Mouse (Mus musculus): ENCODE data around the gene Gm20765. TPM values are rescaled to one million over a fixed set of nuclear protein-coding genes. Genes with fewer than 3 reads are reported as not detected.

The Gm20765 gene
- polyA plus RNA-seq, 1 experiment from 2014 or later: not detected

DNA sequence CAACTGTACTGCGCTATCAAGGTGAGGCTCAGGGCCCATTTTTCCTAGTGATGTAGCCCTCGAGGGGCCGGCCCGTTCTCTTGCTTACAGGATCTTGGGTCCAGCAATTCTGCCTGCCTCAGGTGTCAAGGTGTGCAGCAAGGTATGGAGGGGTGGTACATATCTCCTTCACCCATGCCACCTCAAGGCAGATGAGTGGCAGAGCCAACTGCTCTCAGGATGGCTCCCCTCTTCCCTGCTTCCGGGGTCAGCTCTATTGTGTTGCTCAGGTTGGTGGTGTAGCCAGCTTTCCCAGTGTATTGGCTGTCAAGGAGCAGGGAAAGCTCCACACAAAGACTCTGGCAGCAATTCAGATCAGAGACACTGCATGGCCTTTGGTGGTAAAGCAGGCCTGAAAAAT, 29.2 kb downstream of the Gm20765 start:
- no peak overlapping the region for H3K4me2 ChIP-seq (ENCODE audit: low read length)
- H3K9me3 ChIP-seq (ENCODE audit: control insufficient read depth, low read length): no peaks in the 10 kb centered on the region
- H3K27ac ChIP-seq (ENCODE audit: low read depth, low read length): no peak overlapping the region
- no peak for ATAC-seq
- H3K27me3 ChIP-seq (replicated peaks; ENCODE audit: control insufficient read depth, insufficient read depth, low read length): no peaks in the 10 kb centered on the region
- WGBS: 90% methylated on average over 5 of the region's 5 CpGs
- H3K9ac ChIP-seq (ENCODE audit: low read depth, low read length): no peak overlapping the region
- H3K36me3 ChIP-seq (ENCODE audit: control insufficient read depth, insufficient read depth, low read length): no peaks in the 10 kb centered on the region
- H3K4me1 ChIP-seq (ENCODE audit: control insufficient read depth, insufficient read depth, low read depth, low read length): no peaks in the 10 kb centered on the region
- no peak overlapping the region for H3K4me3 ChIP-seq (ENCODE audit: low read length)

DNA sequence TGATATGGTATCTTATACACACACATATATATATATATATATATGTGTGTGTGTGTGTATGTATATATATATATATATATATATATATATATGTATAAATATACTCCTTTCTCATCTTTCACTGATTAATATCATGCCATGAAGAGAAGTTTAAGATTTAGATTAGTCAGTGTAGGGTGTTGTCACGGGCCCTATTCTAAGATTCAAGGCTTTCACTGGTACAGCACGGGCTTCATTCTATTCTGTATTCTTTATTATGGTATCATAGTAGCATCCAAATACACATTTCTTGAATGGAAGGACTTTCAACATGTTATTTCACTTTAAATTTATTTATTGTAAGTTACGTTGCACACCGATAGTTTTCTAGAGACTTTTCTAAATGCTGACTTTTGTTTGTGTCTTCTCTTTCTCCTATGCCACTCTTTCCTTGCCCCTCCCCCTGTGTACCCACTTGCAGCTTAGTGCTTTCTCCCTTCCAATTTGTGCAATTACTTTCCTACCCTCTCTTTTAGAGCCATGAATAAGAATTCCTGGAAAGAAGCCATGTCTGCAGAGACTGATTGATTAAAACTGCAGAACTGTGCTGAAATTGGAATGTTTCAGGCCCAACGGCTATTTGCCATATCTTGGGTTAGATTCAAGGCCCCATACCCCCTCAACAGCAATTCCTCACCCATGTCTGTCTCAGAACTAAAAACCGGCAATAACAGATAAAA, 35.1 kb downstream of the Gm20765 start:
- Histone ChIP-seq H3K9ac (ENCODE audit: low read depth, low read length) (no peak overlapping the region), H3K27me3 (replicated peaks; ENCODE audit: control insufficient read depth, insufficient read depth, low read length) (no peaks in the 10 kb centered on the region), H3K36me3 (ENCODE audit: control insufficient read depth, insufficient read depth, low read length) (no peaks in the 10 kb centered on the region), H3K4me3 (ENCODE audit: low read length) (no peak overlapping the region), H3K4me1 (ENCODE audit: control insufficient read depth, insufficient read depth, low read depth, low read length) (no peaks in the 10 kb centered on the region), H3K27ac (ENCODE audit: low read depth, low read length) (no peak overlapping the region), H3K9me3 (ENCODE audit: control insufficient read depth, low read length) (no peaks in the 10 kb centered on the region), H3K4me2 (ENCODE audit: low read length) (no peak overlapping the region)
- WGBS: 82% methylated on average over 6 of the region's 6 CpGs
- ATAC-seq: no peak

Other genes with a start within 250 kb of the Gm20765 start
- gene Gm21293, start 42.5 kb upstream of the Gm20765 start, polyA plus RNA-seq (2015; fragmentation: Nextera tagmentation; extraction: Ambion mirVana): not detected in 2 replicates
- not detected in 2 replicates for gene Gm6763, start 34.0 kb upstream of the Gm20765 start, polyA plus RNA-seq (2015; fragmentation: Nextera tagmentation; extraction: Ambion mirVana)
- not detected in 2 replicates for gene Gm8764, start 25.5 kb upstream of the Gm20765 start, polyA plus RNA-seq (2015; fragmentation: Nextera tagmentation; extraction: Ambion mirVana)
- gene Gm21304, start 17.0 kb upstream of the Gm20765 start, polyA plus RNA-seq (2015; fragmentation: Nextera tagmentation; extraction: Ambion mirVana): not detected in 2 replicates
- gene Gm21312, start 8.5 kb upstream of the Gm20765 start, polyA plus RNA-seq (2015; fragmentation: Nextera tagmentation; extraction: Ambion mirVana): not detected in 2 replicates
- gene Gm4340, start 8.5 kb downstream of the Gm20765 start, polyA plus RNA-seq (2015; fragmentation: Nextera tagmentation; extraction: Ambion mirVana): not detected in 2 replicates

Measured in hindbrain, embryonic 16.5 days (tissue).